Mouse (Mus musculus): ENCODE measurements around the gene Col26a1. TPM values are rescaled to one million over a fixed set of nuclear protein-coding genes. Genes with fewer than 3 reads are reported as not detected.
A peak's percentile ranks its signal among the peaks of the same experiment; 100 is the strongest.

Gene Col26a1
- polyA plus RNA-seq, 1 experiment from 2014 or later, result 118 TPM

GRCm38 (mm10) chr5:136714232-136714875 is 168.7 kb downstream of the Col26a1 start:
- peak; percentile 44 for DNase-seq (ENCODE audit: low spot score)
- peak overlapping the region; percentile 36 for H3K4me3 ChIP-seq
- H3K9me3 ChIP-seq, result no peaks in the 10 kb centered on the region
- no peaks in the 10 kb centered on the region for H3K36me3 ChIP-seq (replicated peaks)
- peaks cover 26% of the 10 kb centered on the region for H3K27me3 ChIP-seq (replicated peaks; ENCODE audit: low read depth, poor library complexity, severe bottlenecking)
- peaks cover 20% of the 10 kb centered on the region for H3K4me1 ChIP-seq
- peak overlapping the region; percentile 41 for H3K27ac ChIP-seq (replicated peaks)
- 22% methylated on average over 32 of the region's 32 CpGs for WGBS

- Histone ChIP-seq H3K27me3 (replicated peaks; ENCODE audit: low read depth, poor library complexity, severe bottlenecking) (peaks cover 25% of the 10 kb centered on the region), H3K9me3 (no peaks in the 10 kb centered on the region), H3K27ac (replicated peaks) (no peak overlapping the region), H3K4me3 (no peak overlapping the region), H3K36me3 (replicated peaks) (no peaks in the 10 kb centered on the region), H3K4me1 (peaks cover 11% of the 10 kb centered on the region; the same call in 1 of the 2 replicates)
- no peak for DNase-seq (ENCODE audit: low spot score)
- WGBS, result 66% methylated on average over 4 of the region's 4 CpGs
These were observed 172.3 kb downstream of the Col26a1 start for GRCm38 (mm10) chr5:136710742-136711141.

GRCm38 (mm10) chr5:136708116-136708515 is 174.9 kb downstream of the Col26a1 start:
- no peak for DNase-seq (ENCODE audit: low spot score)
- Histone ChIP-seq H3K9me3 (0 out of 2 replicates have a peak, but pooled peaks cover 3% of the 10 kb centered on the region), H3K4me1 (peaks cover 9% of the 10 kb centered on the region), H3K27me3 (replicated peaks; ENCODE audit: low read depth, poor library complexity, severe bottlenecking) (no peaks in the 10 kb centered on the region), H3K27ac (replicated peaks) (no peak overlapping the region), H3K4me3 (no peak overlapping the region), H3K36me3 (replicated peaks) (no peaks in the 10 kb centered on the region)
- 82% methylated on average over 12 of the region's 12 CpGs for WGBS

DNA sequence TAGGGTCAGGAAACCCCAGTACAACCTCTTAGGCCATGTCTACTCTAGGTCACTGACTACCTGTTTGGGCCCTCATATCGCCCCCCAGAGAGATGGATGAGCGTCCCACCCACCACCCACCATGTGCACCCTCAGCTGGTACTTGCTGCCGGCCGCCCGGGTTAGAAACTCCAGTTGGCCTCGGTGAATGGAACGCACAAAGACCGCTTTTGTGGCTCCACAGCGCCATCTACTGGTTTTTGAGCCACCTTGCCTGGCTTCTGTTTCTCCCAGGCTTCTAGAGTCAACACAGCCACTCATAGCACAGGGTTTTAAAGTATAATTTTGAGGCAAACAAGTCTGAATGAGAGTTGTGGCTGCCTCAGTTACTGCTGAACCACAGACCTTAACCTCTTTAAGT is 176.2 kb downstream of the Col26a1 start:
- Histone ChIP-seq H3K36me3 (replicated peaks) (no peaks in the 10 kb centered on the region), H3K4me3 (no peak overlapping the region), H3K4me1 (peaks cover 17% of the 10 kb centered on the region), H3K27ac (replicated peaks) (no peak overlapping the region), H3K27me3 (replicated peaks; ENCODE audit: low read depth, poor library complexity, severe bottlenecking) (no peaks in the 10 kb centered on the region), H3K9me3 (0 out of 2 replicates have a peak, but pooled peaks cover 3% of the 10 kb centered on the region)
- WGBS, result 2% methylated on average over 9 of the region's 9 CpGs
- DNase-seq (ENCODE audit: low spot score), result peak; percentile 86

GRCm38 (mm10) chr5:136705532-136705931 is 177.5 kb downstream of the Col26a1 start:
- no peaks in the 10 kb centered on the region for H3K27me3 ChIP-seq (replicated peaks; ENCODE audit: low read depth, poor library complexity, severe bottlenecking)
- 0 out of 2 replicates have a peak, but pooled peaks cover 3% of the 10 kb centered on the region for H3K9me3 ChIP-seq
- peaks cover 19% of the 10 kb centered on the region for H3K4me1 ChIP-seq
- H3K36me3 ChIP-seq (replicated peaks), result no peaks in the 10 kb centered on the region
- DNase-seq (ENCODE audit: low spot score), result no peak
- 90% methylated on average over 3 of the region's 3 CpGs for WGBS
- no peak overlapping the region for H3K4me3 ChIP-seq
- H3K27ac ChIP-seq (replicated peaks), result no peak overlapping the region

DNA sequence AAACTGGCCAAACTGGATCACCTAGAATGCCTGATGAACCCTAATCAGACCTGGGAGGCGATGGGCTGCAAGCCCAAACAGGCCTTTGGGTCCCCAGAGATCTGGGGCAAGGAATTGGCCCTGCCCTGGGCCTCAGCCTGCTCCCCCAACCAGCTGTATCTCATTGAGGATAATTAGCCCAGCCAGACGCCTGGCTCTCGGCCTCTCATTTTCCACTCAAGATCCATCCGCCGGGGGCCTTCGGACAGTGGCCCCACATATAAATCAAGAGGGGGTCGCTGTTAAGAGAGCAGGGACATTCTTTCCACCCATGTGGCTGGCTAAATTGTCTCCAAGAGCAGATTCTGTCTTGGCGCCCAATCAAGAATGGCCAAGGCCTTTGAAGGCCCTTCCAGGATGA is 178.9 kb downstream of the Col26a1 start:
- Histone ChIP-seq H3K27me3 (replicated peaks; ENCODE audit: low read depth, poor library complexity, severe bottlenecking) (no peaks in the 10 kb centered on the region), H3K4me1 (peaks cover 19% of the 10 kb centered on the region), H3K36me3 (replicated peaks) (no peaks in the 10 kb centered on the region), H3K9me3 (0 out of 2 replicates have a peak, but pooled peaks cover 4% of the 10 kb centered on the region), H3K4me3 (0 out of 2 replicates have a peak overlapping the region, but pooled peaks have one; percentile 0), H3K27ac (replicated peaks) (peak overlapping the region; percentile 51; the same call in 1 of the 2 replicates)
- WGBS, result 66% methylated on average over 8 of the region's 8 CpGs
- peak; percentile 46 for DNase-seq (ENCODE audit: low spot score)

- Histone ChIP-seq H3K4me3 (0 out of 2 replicates have a peak overlapping the region, but pooled peaks have one; percentile 0), H3K27ac (replicated peaks) (no peak overlapping the region), H3K27me3 (replicated peaks; ENCODE audit: low read depth, poor library complexity, severe bottlenecking) (no peaks in the 10 kb centered on the region), H3K4me1 (peaks cover 19% of the 10 kb centered on the region), H3K36me3 (replicated peaks) (no peaks in the 10 kb centered on the region), H3K9me3 (0 out of 2 replicates have a peak, but pooled peaks cover 4% of the 10 kb centered on the region)
- peak; percentile 68 for DNase-seq (ENCODE audit: low spot score)
- 41% methylated on average over 3 of the region's 3 CpGs for WGBS
These were observed 179.3 kb downstream of the Col26a1 start for GRCm38 (mm10) chr5:136703751-136704150.

GRCm38 (mm10) chr5:136702159-136702725 is 180.8 kb downstream of the Col26a1 start:
- H3K36me3 ChIP-seq (replicated peaks), result no peaks in the 10 kb centered on the region
- no peak for DNase-seq (ENCODE audit: low spot score)
- no peaks in the 10 kb centered on the region for H3K27me3 ChIP-seq (replicated peaks; ENCODE audit: low read depth, poor library complexity, severe bottlenecking)
- WGBS, result 56% methylated on average over 3 of the region's 3 CpGs
- no peak overlapping the region for H3K4me3 ChIP-seq
- no peak overlapping the region; the same call in 1 of the 2 replicates for H3K27ac ChIP-seq (replicated peaks)
- peaks cover 19% of the 10 kb centered on the region for H3K4me1 ChIP-seq
- 0 out of 2 replicates have a peak, but pooled peaks cover 4% of the 10 kb centered on the region for H3K9me3 ChIP-seq

DNA sequence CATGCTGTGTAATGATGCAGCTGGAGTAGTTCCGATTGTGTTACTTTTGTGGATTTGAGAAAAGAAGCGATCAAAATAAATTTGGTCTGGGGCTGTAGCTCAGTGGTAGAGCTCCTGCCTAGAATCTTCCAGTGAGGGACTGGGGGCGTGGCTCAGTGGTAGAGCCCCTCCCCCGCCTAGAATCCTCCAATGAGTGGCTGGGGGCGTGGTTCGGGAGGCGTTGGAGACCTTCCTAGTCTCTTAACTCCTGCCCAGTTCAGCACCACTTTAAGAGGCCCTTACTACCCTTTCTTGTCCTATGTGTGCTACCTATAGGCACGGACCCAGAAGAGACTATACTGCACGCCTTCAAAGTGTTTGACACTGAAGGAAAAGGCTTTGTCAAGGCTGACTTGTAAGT is 185.4 kb downstream of the Col26a1 start:
- no peaks in the 10 kb centered on the region for H3K27me3 ChIP-seq (replicated peaks; ENCODE audit: low read depth, poor library complexity, severe bottlenecking)
- H3K4me3 ChIP-seq, result no peak overlapping the region
- peaks cover 15% of the 10 kb centered on the region for H3K4me1 ChIP-seq
- 0 out of 2 replicates have a peak, but pooled peaks cover 1% of the 10 kb centered on the region for H3K9me3 ChIP-seq
- DNase-seq (ENCODE audit: low spot score), result no peak
- H3K36me3 ChIP-seq (replicated peaks), result no peaks in the 10 kb centered on the region
- WGBS, result 75% methylated on average over 9 of the region's 9 CpGs
- no peak overlapping the region for H3K27ac ChIP-seq (replicated peaks)

GRCm38 (mm10) chr5:136696516-136696915 is 186.5 kb downstream of the Col26a1 start:
- Histone ChIP-seq H3K36me3 (replicated peaks) (no peaks in the 10 kb centered on the region), H3K9me3 (0 out of 2 replicates have a peak, but pooled peaks cover 1% of the 10 kb centered on the region), H3K4me1 (peaks cover 5% of the 10 kb centered on the region; the same call in 1 of the 2 replicates), H3K4me3 (no peak overlapping the region), H3K27me3 (replicated peaks; ENCODE audit: low read depth, poor library complexity, severe bottlenecking) (no peaks in the 10 kb centered on the region), H3K27ac (replicated peaks) (no peak overlapping the region)
- DNase-seq (ENCODE audit: low spot score), result no peak
- WGBS, result 91% methylated on average over 5 of the region's 5 CpGs

DNA sequence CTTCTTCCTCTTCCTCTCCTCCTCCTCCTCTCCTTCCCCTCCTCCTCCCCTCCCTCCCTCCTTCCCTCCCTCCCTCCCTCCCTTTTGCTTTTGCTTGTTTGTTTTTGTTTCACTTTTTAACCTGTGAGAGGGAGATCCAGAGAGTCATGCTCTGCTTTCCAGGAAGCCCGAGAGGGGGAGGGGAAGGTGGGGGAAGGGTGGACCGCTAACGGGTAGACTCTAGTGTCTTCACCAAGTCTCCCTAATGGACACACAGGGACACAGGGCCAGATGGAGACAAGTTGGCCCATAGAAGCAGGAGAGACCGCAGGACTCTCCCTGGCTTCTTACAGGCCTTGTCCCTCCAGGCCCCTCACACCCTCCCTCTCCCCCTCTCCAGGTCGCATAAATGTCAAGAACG is 188.0 kb downstream of the Col26a1 start:
- Histone ChIP-seq H3K9me3 (0 out of 2 replicates have a peak, but pooled peaks cover 1% of the 10 kb centered on the region), H3K36me3 (replicated peaks) (no peaks in the 10 kb centered on the region), H3K27ac (replicated peaks) (no peak overlapping the region), H3K4me1 (peaks cover 5% of the 10 kb centered on the region; the same call in 1 of the 2 replicates), H3K4me3 (no peak overlapping the region), H3K27me3 (replicated peaks; ENCODE audit: low read depth, poor library complexity, severe bottlenecking) (no peaks in the 10 kb centered on the region)
- no peak for DNase-seq (ENCODE audit: low spot score)
- WGBS, result 73% methylated on average over 6 of the region's 6 CpGs

DNA sequence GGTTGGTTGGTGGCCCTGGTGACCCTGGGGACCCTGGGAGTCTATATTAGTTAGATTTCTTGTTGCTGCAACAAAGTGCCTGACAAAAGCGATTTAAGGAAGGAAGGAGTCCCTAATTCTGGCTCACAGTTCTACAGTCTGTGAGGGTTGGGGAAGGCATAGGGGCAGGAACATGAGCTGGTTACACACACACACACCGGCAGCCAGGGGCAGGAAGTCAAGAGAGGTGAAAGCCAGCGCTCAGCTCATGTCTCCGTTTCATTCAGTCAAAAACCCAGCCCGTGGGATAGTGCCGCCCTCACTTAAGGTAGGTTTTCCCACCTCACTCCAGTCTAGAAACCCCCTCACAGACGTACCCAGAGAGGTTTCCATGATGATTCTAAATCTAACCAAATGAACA is 189.6 kb downstream of the Col26a1 start:
- Histone ChIP-seq H3K36me3 (replicated peaks) (no peaks in the 10 kb centered on the region), H3K9me3 (no peaks in the 10 kb centered on the region), H3K4me1 (peaks cover 5% of the 10 kb centered on the region; the same call in 1 of the 2 replicates), H3K4me3 (no peak overlapping the region), H3K27ac (replicated peaks) (no peak overlapping the region), H3K27me3 (replicated peaks; ENCODE audit: low read depth, poor library complexity, severe bottlenecking) (no peaks in the 10 kb centered on the region)
- 73% methylated on average over 7 of the region's 7 CpGs for WGBS
- no peak for DNase-seq (ENCODE audit: low spot score)

- Histone ChIP-seq H3K36me3 (replicated peaks) (no peaks in the 10 kb centered on the region), H3K27me3 (replicated peaks; ENCODE audit: low read depth, poor library complexity, severe bottlenecking) (no peaks in the 10 kb centered on the region), H3K4me1 (peaks cover 5% of the 10 kb centered on the region; the same call in 1 of the 2 replicates), H3K9me3 (no peaks in the 10 kb centered on the region), H3K4me3 (no peak within 1 kb of the TSS), H3K27ac (replicated peaks) (no peak within 1 kb of the TSS)
- WGBS, result 88% methylated on average over 4 of the region's 4 CpGs
- no peak for DNase-seq (ENCODE audit: low spot score)
These were observed 190.2 kb downstream of the Col26a1 start, which contains the start of gene Myl10 for GRCm38 (mm10) chr5:136692784-136693183. Myl10 (plus strand) TSS chr5:136693146.

Measured in embryonic facial prominence, embryonic 10.5 days (tissue).